Mouse (Mus musculus) forelimb bud, embryonic 11.5 days (tissue): ENCODE results near the gene Ubr4.

Source experiments
- DNase-seq: peaks from one replicate; pipeline ENCODE4 v3.0.0-alpha.2; 2012; ENCODE audit warnings: low read depth, low spot score

Gene Ubr4

GRCm38 (mm10) chr4:139430891-139431290 lies 78.5 kb downstream of the Ubr4 start:
- no peak for DNase-seq

- no peak for DNase-seq
Measured at GRCm38 (mm10) chr4:139432966-139433765, 80.8 kb downstream of the Ubr4 start.

- no peak for DNase-seq
Measured at GRCm38 (mm10) chr4:139441244-139441643, 88.8 kb downstream of the Ubr4 start.

GRCm38 (mm10) chr4:139441806-139442205 lies 89.4 kb downstream of the Ubr4 start:
- no peak for DNase-seq

GRCm38 (mm10) chr4:139442391-139443355 lies 90.3 kb downstream of the Ubr4 start:
- DNase-seq, result no peak

GRCm38 (mm10) chr4:139444315-139444714 lies 91.9 kb downstream of the Ubr4 start:
- no peak for DNase-seq

GRCm38 (mm10) chr4:139446176-139446575 lies 93.8 kb downstream of the Ubr4 start:
- DNase-seq, result no peak

- no peak for DNase-seq
Measured at GRCm38 (mm10) chr4:139446731-139447675, 94.6 kb downstream of the Ubr4 start.

GRCm38 (mm10) chr4:139452944-139453700 lies 100.7 kb downstream of the Ubr4 start:
- DNase-seq, result no peak

- no peak for DNase-seq
Measured at GRCm38 (mm10) chr4:139454339-139454738, 101.9 kb downstream of the Ubr4 start.

GRCm38 (mm10) chr4:139459970-139460369 lies 107.6 kb downstream of the Ubr4 start:
- no peak for DNase-seq

GRCm38 (mm10) chr4:139464163-139464562 lies 111.8 kb downstream of the Ubr4 start:
- no peak for DNase-seq

- DNase-seq, result no peak
Measured at GRCm38 (mm10) chr4:139466541-139466940, 114.1 kb downstream of the Ubr4 start.

GRCm38 (mm10) chr4:139470198-139470597 lies 117.8 kb downstream of the Ubr4 start:
- peak; percentile 86 for DNase-seq

GRCm38 (mm10) chr4:139476663-139477625 lies 124.5 kb downstream of the Ubr4 start:
- no peak for DNase-seq

- no peak for DNase-seq
Measured at GRCm38 (mm10) chr4:139477983-139478382, 125.6 kb downstream of the Ubr4 start.

- no peak for DNase-seq
Measured at GRCm38 (mm10) chr4:139479176-139479575, 126.8 kb downstream of the Ubr4 start.

- no peak for DNase-seq
Measured at GRCm38 (mm10) chr4:139481400-139481799, 129.0 kb downstream of the Ubr4 start.

- no peak for DNase-seq
Measured at GRCm38 (mm10) chr4:139483461-139484105, 131.2 kb downstream of the Ubr4 start.
